Mouse (Mus musculus) heart, adult 8-10 months (tissue): Measurements from ENCODE around the gene Prmt1. TPM values are rescaled to one million over a fixed set of nuclear protein-coding genes. Genes with fewer than 3 reads are reported as not detected.
"Not testable (repeated sequence)": the region's sequence is repeated elsewhere in the genome, so short reads cannot be mapped to it uniquely, and the experiment has no call there.

Source experiments
- DNase-seq: peaks from one replicate; pipeline ENCODE4 v3.0.0; 2022; ENCODE audit warnings: low spot score
- total RNA-seq, 4 experiments: library from RNA; stranded (reverse); gene quantifications; 2 replicates each; pipeline ENCODE4 v1.2.4; 2022

The Prmt1 gene
- total RNA-seq = 100 to 1,000 TPM in 2 of 4 experiments, 10 to 100 TPM in 2; 88.3 to 107 (median 102) TPM

DNA sequence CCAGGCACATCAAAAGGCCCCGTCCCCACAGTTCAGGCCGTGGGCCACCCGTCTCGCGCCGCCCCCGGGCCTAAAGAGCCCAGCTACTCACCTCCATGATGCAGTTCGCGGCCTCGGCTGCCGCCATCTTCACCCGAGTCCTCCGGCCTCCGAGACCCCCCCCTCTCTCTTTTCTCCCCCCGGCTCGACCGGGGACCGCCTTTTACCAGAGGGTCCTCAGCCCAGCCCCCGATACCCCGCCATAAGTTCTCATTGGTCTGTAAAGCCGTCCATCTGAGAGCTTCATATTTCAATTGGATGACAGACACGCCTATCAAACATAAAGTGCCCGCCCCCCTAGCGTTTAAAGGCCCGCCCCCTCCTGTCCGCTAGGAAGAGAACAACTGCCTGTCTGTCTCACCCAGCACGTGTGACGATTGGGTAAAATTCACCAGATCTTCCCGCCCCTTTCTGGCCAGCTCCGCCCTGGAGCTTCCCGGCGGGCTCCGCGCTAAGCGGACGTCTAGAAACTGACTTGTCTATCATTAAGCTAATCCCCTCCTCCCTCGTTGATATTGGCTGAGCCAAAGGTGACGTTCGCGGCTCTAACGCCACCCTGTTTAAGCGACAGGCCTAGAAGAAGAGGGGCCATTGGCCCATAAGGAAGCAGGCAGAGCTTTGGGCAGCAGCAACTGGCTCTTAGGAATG lies at the start of gene Prmt1:
Gene Prmt1, minus strand, starts transcription at position 377 of the 687 bp plus-strand sequence.
- peak; percentile 99 for DNase-seq

DNA sequence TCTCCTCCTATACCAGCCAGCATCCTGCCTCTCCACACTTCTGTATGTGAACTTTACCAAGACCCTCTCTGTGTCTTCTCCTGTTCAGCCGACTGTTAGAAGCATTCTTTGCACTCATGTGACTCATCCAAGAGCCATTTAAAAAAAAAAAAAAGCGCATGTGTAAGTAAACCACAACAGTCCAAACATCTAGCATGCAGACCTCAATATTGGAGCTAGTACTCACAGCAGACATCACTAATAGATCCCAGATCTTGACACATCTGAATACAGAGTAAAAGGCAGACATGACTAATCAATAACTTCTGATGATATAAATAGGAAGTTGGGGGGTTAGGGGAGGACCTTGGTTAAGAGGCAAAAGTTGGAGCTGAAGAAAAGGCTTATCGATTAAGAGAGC lies 49.3 kb upstream of the Prmt1 start:
- no peak for DNase-seq

GRCm38 (mm10) chr7:45033722-45034359 lies 47.5 kb upstream of the Prmt1 start:
- DNase-seq = no peak

- DNase-seq = no peak
These were observed 44.5 kb upstream of the Prmt1 start for GRCm38 (mm10) chr7:45030857-45031256.

GRCm38 (mm10) chr7:45029995-45030394 lies 43.6 kb upstream of the Prmt1 start:
- DNase-seq = no peak

DNA sequence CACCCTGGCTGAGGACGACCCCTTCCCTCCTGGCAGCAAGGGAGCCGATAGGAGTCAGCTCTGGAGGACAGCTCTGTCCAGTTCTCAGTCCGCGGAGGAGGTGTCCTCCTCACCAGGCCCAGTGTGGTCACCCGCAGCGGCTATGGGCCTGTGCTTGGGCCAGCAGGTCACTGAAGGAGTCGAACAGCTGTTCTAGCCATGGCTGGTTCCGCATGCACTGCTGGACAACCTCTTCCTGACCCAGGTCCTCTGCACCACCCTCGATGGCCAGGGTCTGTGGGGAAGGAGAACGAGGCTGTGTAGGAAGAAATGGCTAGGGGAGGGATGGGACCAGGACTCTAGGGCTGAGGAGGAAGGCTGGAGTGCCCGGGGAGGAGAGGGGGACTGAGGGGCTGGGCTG lies 42.0 kb upstream of the Prmt1 start:
- no peak for DNase-seq

- no peak for DNase-seq
These were observed 41.4 kb upstream of the Prmt1 start for GRCm38 (mm10) chr7:45027761-45028160.

DNA sequence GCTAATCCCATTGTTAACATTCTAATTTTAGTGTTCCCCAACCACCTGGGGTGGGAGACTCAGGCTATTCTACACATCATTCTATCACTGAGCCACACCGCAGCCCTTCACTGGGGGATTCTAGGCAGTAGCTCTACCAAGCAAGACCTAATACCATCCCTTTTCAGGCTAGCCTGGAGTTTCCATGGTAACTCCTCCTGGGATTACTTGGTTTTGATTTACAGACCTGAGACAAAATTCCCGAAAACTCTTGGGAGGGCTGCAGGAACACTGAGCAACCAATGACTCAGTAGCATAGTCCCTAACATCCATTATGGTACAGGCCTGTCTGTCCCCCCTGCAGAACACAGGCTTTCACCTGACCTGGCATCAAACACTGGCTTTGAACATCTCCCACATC lies 39.9 kb upstream of the Prmt1 start:
- no peak for DNase-seq

GRCm38 (mm10) chr7:45025601-45026220 lies 39.3 kb upstream of the Prmt1 start:
- no peak for DNase-seq

DNA sequence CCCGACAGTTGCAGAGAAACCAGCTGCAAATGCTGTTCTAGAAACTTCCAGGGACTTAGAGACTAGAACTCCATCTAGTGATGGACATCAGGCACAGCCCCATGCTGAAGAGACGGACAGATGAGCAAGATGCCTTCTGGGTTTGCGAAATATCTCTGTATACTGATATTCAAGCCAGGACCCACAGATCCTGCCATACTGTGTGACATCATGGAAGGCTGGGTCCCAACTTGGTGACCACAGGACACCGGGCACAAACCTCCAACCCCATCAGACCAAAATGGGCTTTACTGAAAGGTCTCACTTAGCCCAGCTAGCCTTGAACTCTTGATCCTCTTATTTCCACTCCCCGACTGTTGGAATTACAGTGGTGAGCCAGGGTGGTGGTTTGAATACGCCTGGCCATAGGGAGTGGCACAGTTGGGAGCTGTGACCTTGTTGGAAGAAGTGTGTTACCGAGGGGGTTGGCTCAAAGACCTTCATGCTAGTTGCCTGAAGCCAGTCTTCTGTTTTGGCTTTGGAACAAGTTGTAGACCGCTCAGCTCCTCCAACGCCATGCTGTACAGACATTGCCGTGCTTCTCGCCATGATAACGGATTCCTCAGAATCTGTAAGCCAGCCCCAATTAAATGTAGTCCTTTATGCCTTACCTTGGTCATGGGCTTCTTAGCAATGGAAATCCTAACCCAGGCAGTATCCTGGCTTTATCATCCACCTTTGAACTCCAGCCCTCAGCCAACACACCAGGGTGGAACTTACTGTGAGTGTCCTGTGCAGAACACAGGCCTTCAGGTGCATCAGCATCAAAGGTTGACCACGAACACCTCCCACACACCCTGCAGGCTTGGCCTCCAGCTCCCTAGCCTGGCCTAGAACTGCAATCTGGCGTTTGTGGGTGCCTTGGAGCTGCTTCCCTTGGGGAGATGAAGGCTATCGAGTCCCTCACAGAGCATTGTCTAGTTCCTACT lies 38.2 kb upstream of the Prmt1 start:
- DNase-seq = no peak

DNA sequence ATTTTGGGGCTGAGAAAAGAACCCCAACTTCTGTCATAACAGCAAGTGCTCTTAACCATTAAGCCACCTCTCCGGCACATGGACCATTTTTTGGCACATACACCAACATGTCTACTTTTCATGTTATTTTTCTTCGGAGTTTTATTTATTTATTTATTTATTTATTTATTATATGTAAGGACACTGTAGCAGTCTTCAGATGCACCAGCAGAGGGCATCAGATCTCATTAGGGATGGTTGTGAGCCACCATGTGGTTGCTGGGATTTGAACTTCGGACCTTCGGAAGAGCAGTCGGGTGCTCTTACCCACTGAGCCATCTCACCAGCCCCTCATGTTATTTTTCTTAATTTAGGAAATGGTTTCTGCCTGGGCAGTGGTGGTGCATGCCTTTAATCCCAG lies 37.3 kb upstream of the Prmt1 start:
- DNase-seq = not testable (repeated sequence)

GRCm38 (mm10) chr7:45020225-45020624 lies 33.9 kb upstream of the Prmt1 start:
- no peak for DNase-seq

- DNase-seq = peak; percentile 91
These were observed 32.7 kb upstream of the Prmt1 start for GRCm38 (mm10) chr7:45019031-45019571.

- DNase-seq = peak; percentile 99
These were observed 31.1 kb upstream of the Prmt1 start, which contains the start of gene Rras for GRCm38 (mm10) chr7:45017242-45018061. Gene Rras (plus strand): TSS chr7:45017961.

DNA sequence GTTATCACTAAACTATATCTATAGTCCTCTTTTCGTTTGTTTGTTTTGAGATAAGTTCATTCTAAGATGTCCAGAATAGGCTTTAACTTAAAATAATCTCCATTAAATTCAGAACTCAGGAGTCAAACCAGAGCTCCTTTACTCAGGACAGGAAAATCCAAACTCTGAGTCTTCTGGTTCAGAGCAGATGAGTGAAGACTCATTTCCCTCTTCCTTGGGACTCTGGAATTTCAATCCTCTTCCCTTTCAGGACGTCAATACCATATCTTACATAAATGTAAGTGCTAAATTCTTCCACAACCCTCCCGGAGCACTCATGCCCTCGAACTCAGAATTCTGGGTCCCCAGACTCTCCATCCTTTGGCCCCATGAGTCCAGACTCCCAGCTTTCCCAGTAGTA lies 30.4 kb upstream of the Prmt1 start:
- no peak for DNase-seq

DNA sequence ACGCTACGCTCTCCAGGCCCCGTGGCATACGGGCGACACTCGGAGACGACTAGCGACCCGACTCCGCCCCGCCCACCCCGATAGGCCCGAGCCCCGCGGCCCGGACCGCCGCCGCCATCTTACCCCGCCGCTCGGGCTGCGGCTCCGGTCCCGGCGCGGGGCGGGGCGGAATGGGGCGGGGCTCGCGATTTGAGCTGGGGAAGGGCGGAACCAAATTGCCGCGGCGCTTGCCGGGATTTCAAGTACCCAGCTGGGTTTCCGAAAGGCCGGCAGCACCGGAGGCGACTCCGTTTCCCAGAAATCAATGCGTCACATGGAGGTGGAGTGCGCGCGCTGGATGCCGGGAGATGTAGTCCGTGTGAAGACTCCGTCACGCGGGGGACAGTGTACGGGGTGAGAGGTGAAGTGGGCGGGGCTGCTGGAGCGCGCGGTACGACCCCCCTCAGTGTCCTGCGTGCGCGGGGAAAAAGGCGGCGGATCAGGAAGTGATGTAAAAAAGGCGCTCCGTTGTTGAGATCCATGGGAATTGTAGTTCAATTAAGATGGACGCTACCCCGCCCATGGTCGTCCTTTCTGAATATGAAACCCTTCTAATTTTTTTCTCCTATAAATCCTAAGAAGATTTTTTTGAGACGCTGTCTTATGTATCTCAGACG lies 29.7 kb upstream of the Prmt1 start, which contains the start of gene Scaf1:
Gene Scaf1, minus strand, starts transcription at position 407 of the 656 bp plus-strand sequence.
- peak; percentile 99 for DNase-seq

DNA sequence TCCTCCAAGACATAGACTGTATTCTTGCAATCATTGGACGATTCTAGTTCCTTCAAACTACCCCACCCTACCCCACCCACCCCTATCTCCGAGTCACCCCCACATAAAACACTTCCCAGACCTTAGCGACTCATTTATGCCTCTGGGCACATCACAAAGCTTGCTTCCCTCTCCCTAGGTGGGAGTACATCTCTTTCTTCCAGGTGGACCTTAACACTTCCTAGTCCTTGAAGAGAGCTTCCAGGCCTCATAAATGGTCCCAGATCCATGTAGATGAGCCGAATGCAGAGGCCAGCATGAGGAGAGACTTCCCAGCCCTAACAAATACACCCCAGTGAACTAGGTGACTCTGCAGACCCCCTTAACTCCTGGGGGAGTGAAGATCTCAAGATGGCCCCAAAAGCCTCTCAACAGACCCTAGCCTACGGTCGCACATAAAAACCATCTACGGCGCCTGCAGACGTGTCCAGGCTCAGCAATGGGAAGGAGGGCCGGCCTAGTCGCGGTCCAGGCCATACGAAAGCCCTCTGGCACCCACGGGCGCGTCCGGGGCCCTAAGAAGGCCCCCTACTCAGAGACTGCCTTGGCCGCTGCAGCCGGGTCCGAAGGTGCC lies 29.1 kb upstream of the Prmt1 start:
- no peak for DNase-seq

GRCm38 (mm10) chr7:45014096-45014451 lies 27.7 kb upstream of the Prmt1 start:
- DNase-seq = no peak

GRCm38 (mm10) chr7:45013366-45014095 lies 27.2 kb upstream of the Prmt1 start:
- DNase-seq = no peak
